Mouse (Mus musculus): ENCODE data around the gene Desi1. TPM values are rescaled to one million over a fixed set of nuclear protein-coding genes. Genes with fewer than 3 reads are reported as not detected.

The Desi1 gene
- 10 to 100 TPM in 2 of 3 experiments, 1 to 10 TPM in 1; 8.8 to 13.8 (median 12.5) TPM for polyA plus RNA-seq (2017; shearing (Covaris generic))

DNA sequence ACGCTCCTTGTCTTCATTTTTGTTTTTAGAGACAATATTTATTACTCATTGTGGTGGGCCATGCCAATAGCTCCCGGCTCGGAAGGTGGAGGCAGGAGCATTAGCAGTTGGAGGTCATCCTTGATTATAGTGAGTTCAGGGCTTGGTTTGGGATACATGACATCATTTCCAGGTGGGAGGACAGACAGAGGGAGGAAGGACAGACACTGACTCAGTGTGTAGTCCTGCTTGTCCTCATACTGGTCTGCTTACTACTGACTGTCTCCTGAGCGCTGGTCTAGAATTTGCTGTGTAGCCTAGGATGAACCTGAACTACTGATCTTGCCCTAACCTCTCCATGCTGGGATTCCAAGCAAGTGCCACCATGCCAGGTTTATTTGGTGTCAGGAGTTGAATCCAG is at the start of gene Desi1:
TSS of gene Desi1 (minus strand) at position 101 of the 400 bp plus-strand sequence.
- ATAC-seq, result no peak

DNA sequence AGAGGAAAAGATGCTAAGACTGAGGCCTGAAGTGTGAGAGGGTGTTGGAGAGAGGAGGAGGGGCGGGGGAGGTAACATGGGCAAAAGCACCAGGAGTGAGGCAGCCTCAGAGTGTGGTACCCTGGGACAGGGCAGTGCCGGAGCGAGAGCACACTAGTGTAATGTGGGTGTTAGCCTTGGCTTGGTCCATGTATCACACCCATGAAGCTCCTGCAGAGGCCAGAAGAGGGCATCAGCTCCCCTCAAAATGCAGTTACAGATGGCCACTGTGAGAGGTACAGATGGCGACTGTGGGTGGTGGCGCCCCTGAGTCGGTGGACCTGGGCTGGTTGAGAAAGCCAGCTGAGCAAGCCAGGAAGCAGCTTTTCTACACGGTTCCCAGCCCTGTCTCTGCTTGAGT is 47.5 kb upstream of the Desi1 start:
- no peak for ATAC-seq

DNA sequence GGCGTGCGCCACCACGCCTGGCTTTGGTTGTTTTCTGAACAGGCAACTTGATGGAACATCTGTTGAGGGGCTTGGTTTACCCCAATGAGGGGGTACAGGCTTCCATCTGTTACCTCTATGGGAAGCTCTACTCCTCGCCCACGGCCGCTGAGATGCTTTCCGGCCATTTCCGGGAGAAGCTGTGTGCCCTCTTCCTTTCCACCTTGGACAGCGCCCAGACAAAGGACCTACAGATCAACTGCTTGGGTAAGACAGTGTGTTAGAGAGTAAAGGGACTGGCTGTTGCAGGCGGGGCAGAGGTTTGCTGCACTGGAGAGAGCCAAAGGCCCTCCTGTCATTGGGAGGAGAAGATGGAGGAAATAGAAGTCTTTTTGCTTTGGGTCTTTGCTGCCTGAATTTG is 46.2 kb upstream of the Desi1 start:
- ATAC-seq, result no peak

DNA sequence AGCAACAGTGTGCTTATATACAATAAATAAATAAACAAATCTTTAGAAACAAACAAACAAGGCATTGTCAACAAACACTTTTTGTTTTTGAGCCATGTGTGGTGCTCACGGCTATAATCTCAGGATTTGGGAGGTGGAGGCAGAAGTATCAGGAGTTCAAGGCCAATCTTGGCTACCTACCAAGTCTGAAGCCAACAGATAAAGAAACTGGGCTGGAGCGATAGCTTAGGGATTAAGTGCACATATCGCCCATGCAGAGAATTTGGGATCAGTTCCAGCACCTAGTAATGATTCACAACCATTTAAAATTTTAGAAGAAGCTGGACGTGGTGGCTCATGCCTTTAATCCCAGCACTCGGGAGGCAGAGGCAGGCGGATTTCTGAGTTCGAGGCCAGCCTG is 39.8 kb upstream of the Desi1 start:
- no peak for ATAC-seq

DNA sequence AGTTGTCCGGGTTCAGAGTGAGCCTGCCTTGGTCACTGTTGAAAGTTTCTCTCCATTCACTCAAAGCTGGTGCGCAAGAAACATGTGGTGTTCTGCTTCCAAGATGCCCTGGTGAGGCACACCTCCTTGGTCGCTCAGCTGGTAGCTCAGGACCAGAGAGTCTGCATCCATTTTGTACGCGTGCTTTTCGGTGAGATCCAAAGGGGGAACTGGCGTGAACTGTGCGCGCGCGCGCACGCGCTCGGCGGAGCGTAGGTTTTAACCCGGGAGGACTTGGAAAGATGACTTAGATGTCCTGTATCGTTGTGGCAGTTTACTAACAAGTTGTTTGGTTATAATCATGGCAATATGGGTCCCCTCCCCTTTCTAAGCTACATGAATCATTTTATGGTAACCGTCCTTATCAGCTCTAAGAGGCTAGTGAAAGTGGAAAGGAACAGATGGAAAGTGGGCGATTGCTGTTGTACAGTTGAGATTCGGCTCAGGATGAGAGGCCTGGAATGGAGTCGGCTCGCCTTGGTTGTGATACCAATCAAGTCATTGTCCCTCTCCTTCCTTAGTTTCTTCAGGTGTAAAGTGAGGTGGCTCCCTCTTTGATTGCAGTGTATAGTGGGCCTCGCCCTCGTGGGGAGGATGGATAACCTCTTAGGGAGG is 38.3 kb upstream of the Desi1 start:
- ATAC-seq, result no peak

DNA sequence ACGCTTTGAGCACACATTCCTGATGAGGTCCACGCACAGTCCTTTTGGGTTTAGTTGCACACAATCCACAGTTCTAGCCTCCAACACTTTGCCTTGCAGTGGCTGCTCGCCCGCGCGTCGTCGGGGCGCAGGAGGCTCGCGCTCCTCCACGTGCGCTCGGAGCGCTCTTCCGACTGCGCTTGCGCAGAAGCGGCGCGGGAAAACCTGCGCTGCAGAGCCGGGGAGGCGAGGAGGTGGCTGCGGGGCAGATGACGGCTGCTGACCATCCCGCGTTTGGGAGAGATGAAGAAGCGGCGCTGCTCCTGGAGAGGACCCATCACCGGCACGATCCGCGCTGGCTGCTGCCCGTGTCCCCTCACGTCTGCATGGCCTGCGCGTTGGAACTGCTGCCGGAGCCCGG is 36.2 kb upstream of the Desi1 start, which contains the start of gene Mei1:
TSS of gene Mei1 (plus strand) at position 99 of the 400 bp plus-strand sequence.
- no peak for ATAC-seq

DNA sequence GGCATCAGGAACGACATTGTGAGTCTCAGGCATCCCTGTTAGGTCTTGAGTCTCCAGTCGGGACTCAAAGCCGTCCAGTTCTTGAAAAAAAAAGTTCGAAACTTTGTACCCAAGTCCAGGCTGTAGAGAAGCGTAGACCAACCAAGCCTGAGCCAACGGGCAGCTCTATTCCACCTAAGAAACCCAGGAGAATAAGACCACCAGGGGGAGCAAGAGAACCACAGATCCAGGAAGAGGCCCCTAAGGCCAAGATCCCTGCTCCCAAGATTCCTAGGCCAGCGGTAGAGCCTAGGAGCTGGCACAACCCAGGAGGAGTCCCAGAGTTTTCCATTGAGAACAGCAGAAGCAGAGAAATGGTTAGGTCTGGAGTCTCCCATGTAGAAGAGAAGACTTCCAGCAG is 31.8 kb upstream of the Desi1 start:
- ATAC-seq, result no peak

DNA sequence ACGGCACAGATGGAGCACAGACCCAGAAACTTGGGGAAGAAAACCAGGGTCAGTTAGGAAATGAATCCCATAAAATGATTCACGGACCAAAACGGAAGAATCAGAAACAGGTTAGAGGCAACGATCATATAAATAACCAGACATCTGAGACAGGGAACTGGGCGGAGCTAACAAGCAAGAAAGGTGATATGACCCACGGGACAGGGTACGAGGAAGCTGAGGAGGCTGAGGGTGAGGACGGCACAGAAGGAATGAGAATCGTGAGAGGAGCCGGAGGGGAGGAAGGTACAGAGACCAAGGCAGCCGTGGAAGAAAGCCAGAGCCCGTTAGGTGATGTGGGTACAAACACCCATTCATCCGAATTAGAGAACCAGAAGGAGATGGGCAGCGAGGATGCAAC is 30.2 kb upstream of the Desi1 start:
- no peak for ATAC-seq

DNA sequence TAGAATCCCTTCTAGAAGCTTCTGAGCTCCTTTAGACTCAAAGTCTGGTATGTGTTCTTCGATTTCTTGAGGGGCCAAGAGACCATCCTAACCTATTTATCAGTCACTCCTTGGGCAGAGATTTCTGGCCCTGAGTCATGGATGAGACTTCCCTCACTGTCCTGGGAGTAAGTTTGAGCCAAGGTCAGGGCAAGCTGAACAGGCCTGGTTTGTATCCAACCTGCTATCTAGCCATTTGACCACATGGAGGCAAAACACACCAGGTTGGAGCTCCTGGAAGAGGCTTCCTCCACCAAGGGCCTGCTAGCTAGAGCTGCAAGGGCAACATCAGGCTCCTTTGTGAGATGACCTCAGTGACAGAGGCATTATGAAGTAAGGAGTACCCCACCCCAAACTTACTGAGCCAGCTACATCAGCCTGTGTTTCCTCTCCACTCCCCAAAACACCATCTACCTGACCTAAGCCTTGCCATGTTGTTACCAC is 25.1 kb upstream of the Desi1 start, which contains the start of gene 4930407I10Rik:
TSS of gene 4930407I10Rik (plus strand) at position 433 of the 483 bp plus-strand sequence.
- ATAC-seq, result no peak

DNA sequence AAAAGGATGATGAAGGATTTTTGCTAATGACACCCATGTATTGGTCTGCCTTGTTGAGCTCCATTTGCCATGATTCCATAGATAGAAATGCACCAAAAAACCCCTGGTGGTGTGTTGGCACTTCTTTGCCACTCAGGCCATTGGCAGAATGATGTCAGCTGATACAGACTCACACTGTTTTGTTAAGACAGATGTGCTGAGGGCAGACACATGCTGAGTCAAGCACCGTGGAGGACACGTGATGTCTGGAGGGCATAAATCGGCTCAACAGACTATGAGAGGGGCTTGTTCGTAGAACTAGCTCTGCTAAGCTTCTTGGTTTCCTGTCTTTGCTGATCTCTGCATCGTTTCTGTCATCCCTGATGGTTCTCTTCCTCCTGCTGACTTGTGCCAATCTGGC is 18.9 kb upstream of the Desi1 start:
- ATAC-seq, result no peak

DNA sequence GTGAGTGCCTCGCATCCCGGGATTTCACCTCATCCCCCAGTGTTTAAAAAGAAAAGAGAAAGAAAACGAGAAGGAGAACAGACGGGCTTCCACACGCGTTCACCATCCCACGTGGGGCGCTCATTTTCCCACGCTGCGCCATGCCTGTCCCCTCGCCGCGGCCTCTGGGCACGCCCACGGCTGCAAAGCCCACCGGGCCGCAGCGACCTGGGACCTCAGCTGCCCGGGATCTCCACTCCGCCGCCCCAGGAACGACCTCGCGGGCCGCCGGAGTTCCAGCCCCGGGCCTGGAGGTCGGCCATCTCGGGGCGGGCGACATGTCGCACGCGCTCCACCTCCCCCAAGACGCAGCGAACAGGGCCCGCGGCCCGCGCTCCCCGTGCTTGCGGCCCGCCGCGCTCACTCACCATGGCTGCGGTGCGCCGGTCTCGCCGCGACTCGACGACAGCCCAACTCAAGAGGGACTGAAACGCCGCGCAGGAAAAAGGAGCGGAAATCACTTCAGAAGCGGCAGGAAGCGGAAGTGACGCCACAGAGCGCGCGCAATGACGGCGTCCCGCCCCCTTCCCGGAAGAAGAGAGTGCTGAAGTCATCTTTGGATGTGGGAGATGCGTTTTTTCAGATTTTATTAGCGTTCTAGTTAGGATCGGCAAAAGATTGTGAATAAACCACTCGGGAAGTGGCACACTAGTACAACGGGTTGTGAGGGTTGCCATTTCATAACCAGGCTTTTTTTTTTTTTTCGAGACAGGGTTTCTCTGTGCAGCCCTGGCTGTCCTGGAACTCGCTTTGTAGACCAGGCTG is 13.6 kb upstream of the Desi1 start, which contains the start of gene Snu13:
TSS of gene Snu13 (minus strand) at position 519 of the 804 bp plus-strand sequence.
- peak; percentile 94 for ATAC-seq

DNA sequence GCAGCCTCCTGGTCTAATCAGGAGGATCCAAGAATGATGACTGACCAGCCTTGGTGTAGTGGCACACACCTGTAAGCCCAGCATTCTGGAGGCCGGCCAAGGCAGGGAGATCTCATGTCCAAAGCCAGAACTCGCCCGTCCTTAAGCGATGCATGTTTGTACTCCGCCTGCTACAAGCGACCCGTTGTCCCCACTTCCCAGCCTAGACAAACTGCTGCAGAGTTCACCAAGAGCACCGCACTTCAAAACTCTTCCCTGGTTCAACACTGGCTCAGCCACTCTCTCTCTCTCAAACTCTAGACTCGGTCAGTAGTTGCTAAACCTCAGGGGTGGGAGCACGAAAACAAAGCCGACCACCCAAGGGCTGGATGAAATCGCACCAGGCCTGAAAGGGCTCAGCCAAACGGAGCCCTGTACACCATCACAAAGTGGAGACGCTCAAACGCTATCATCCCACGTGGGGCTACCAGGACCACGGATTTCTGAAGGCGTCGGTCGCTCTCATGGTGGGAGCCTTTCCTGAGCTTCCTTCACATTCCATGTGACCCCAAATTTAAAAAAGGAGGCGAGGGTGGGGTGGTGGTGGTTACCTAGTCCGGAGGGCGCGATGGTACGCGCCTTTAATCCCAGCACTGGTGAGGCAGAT is 12.7 kb upstream of the Desi1 start:
- no peak for ATAC-seq

DNA sequence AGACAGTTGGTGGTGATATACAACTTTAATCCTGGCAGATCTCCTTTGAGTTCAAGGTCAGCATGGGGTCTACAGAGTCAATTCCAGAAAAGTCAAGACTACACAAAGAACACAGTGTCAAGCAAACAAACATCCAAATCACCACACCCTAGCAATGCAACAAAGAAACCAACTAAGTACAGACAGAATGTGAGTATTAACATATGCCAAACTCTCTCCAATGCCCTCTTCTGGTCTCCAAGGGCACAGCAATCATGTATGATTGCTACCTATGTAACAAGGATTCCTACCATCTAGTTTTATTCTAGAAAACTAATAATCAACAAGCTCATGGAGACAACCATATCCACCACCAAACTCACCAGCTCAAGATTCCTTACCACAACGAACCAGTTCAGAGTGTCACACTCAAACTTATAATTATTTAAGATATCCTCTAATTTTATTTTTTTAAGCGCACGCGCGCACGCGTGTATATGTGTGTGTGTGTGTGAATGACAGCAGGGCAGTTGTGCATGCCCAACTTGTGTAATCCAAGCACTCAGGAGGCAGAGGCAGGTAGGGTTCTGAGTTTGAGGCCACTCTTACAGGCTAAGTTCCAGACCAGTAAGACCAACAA is 10.6 kb upstream of the Desi1 start:
- ATAC-seq, result no peak

DNA sequence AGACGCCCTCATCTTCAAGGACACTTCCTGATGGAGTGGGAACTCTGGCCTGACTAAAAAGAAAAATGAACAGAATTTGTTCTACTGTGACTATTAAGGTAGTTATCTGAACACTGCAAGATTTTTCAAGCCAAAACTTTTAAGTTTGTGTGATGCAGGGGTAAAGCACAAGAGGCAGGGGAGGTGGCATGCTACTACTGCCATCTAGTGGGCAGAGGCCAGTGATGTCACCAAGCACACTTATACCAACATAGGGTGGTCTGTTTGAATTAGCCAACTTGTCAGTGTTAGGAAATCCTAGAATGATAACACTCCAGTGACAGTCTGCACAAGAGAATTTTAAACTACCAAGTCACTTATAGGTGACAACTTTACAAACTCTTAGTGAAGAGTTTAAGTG is 7.0 kb upstream of the Desi1 start:
- peak; percentile 69 for ATAC-seq

DNA sequence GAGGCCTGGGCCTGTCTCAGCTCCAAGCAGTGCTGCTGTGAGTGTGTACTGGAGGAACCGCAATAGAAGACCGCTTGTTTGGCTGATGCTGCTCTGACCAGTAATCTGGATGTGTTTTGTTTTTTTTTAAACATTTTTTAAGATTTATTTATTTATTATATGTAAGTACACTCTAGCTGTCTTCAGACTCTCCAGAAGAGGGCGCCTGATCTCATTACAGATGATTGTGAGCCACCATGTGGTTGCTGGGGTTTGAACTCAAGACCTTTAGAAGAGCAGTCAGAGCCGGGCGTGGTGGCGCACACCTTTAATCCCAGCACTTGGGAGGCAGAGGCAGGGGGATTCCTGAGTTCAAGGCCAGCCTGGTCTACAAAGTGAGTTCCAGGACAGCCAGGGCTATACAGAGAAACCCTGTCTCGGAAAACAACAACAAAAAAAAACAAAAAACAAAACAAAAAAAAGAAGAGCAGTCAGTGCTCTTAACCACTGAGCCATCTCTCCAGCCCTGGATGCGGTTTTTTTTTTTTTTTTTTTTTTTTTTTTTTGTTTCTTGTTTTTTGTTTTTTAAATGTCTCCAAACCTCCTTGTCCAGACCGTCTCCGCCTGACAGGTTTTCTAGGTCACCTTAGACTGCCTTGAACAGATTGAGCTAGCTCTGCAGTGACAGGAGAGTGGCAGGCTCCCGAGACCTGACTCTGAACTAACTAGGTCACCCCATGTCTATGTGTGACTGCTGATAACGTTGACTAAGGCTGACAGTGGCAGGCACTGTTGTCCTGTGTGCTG is 2.4 kb upstream of the Desi1 start:
- no peak for ATAC-seq

DNA sequence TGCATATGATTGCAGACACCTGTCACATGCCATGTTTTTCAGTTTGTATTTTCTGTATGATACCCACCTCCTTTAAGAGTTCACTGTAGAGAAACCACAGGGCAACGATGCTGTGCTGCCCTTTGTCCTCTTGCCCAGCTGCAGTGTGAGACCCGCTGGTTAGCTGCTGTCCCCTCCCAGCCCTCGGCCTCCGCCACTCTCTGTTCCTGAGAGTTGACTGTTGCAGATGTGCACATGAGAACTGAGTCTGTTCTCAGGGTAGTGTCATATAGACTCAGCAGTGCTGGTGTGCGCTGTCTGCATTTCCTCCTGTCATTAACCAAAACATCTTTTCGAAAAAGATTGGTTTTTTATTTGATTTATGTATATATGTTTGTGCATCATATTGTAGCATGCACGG is 1.3 kb downstream of the Desi1 start:
- no peak for ATAC-seq

DNA sequence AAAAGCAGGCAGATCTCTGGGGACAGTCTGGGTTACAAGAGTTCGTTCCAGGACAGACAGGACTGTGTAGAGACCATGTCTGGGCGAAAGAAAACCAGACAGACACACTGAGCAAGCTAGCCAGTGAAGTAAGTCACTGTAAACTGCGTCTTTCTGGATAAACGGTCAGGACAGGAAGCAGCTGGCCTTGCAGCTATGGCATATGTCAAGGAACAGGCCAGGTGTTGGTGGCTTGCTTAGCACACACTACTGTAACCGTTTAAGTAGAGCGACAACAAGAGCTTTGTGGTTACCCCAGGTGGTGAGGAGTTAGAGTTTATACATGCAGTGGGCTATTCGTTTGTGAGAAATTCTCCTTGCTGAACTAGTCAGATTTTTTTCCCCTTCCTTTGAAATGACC is 5.9 kb downstream of the Desi1 start:
- ATAC-seq, result no peak

DNA sequence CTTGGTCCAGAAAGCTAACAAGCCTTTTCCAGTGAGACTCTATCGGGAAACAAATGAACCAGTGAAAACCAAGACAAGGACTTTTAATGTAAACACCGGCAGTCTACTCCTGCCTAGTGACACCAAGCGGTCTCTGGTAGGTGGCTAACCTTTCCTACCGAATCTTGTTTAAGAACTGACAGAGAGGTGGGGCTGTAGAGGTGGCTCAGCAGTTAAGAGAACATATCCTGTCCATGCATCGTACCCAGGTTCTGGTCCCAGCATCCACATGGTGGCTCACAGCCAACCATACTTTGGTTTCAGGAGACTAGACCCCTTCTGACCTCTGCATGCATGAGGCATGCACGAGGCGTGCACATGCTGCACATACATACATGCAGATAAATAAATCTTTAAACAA is 6.4 kb downstream of the Desi1 start:
- no peak for ATAC-seq

DNA sequence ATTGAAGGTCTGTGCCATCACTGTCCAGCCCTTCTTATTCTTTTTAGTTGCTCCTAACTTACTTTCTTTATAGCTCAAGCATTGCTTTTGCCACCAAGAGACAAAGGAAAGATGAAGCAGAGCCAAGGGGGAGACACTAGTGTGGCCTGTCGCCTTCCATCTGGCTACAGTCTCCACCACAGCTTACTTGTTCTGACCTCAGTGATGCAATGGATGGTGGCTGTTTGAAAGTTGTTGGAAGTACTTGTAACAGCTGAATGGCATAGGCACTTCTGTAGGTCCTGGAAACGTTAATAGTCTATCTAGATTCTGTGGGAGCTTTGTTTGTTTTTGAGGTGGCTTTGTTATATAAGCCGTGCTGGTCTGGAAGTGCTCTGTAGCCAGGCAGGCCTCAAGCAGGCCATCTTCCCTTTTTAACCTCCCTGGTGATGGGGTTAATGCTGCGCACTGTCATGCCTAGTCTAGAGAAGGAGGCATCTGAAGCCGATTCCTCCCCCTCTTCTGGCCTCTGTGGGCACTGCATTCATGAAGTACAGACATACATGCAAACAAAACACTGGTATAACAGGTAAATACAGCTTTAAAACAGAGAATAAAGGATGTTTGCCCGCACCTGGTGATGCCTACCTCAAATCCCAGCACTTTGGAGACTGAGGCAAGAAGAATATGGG is 9.6 kb downstream of the Desi1 start:
- no peak for ATAC-seq

DNA sequence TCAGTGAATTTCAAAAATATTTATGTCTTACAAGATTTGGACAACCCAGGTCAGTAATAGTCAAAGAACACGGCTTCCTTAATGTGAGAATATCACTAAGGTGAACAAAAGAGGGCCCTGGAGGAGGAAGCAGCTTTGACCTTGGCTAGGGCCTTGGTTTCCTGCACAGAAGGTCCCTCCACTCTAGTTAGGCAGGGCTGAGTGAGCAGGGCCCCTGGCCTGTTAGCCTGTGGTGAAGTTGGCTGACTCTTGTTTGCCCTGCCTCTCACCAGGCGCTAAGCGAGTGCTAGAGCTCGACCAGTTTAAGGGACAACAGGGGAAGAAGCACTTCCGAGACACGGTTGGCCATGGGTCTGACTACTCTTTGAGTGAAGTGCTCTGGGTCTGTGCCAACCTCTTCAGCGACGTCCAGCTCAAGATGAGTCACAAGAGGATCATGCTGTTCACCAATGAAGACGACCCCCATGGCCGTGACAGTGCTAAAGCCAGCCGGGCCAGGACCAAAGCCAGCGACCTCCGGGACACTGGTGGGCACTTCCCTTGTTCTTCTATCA is 11.1 kb downstream of the Desi1 start:
- no peak for ATAC-seq

DNA sequence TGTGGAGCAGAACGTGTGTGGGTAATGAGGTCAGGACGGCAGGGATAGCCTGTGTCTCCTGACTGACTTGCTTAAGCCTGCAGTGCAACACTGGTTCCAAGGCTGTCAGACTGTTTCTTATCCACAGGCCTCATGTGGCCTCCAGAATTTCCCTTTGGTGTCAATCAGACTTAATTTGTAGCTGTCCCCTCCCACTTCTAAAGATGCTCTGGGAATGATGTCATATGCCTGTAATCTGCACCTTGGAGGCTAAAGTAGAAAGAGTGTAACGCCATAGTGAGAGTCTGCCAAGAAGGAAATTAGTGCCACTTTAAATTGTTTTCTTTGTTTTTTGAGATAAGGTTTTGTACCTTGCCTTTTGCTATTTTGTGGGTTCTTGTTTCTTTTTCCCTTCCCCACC is 14.4 kb downstream of the Desi1 start:
- no peak for ATAC-seq
